ENCODE assay signal across 8 mouse cellular contexts in the genomic region with DNA sequence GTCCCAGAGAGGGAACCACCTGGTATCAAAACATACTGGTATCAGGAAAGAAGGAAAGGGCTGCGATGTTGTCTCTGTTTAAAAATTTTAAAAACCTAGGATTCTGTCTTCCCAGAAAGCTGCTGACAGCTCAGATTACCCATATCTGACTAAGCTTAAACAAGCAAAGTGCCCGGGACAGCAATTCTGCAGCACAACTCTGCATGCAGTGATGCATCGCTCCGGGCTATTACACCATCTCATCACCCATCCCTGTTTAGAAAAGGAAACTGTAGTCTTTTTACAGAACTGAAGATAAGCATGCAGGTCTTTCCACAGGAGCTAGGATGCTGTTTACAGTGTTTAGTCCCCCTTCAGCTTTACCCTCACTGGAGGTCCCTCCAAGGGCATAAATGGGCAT. TPM values are rescaled to one million over a fixed set of nuclear protein-coding genes. Genes with fewer than 3 reads are reported as not detected.
A peak's percentile ranks its signal among the peaks of the same experiment; 100 is the strongest.
DNase-seq lines count a peak whose midpoint lies in the region; ATAC-seq and TF ChIP-seq lines count a peak whose summit lies in the region.

No protein-coding gene starts in this region.

- H3K27me3 ChIP-seq in kidney, postnatal 0 days (ENCODE audit: insufficient read depth, low read length), result no peaks in the 10 kb centered on the region
- no peaks in the 10 kb centered on the region for H3K27me3 ChIP-seq in embryonic facial prominence, embryonic 11.5 days (ENCODE audit: control insufficient read depth, insufficient read depth, low read length)
- H3K27me3 ChIP-seq in hindbrain, embryonic 16.5 days (replicated peaks; ENCODE audit: control insufficient read depth, insufficient read depth, low read length), result no peaks in the 10 kb centered on the region
- H3K27me3 ChIP-seq in midbrain, embryonic 16.5 days (ENCODE audit: control insufficient read depth, insufficient read depth, low read depth, low read length), result no peaks in the 10 kb centered on the region

- peaks cover 13% of the 10 kb centered on the region for H3K4me1 ChIP-seq in kidney, postnatal 0 days (replicated peaks; ENCODE audit: insufficient read depth, low read length)
- H3K4me1 ChIP-seq in embryonic facial prominence, embryonic 11.5 days (ENCODE audit: control insufficient read depth, insufficient read depth, low read length), result no peaks in the 10 kb centered on the region; the same call in 1 of the 2 replicates
- H3K4me1 ChIP-seq in hindbrain, embryonic 16.5 days (ENCODE audit: control insufficient read depth, insufficient read depth, low read depth, low read length), result peaks cover 18% of the 10 kb centered on the region
- H3K4me1 ChIP-seq in midbrain, embryonic 16.5 days (ENCODE audit: control insufficient read depth, insufficient read depth, low read length), result peaks cover 30% of the 10 kb centered on the region

- no peaks in the 10 kb centered on the region for H3K9me3 ChIP-seq in kidney, postnatal 0 days (replicated peaks; ENCODE audit: low read length)
- H3K9me3 ChIP-seq in embryonic facial prominence, embryonic 11.5 days (replicated peaks; ENCODE audit: control insufficient read depth, low read length), result no peaks in the 10 kb centered on the region
- no peaks in the 10 kb centered on the region for H3K9me3 ChIP-seq in hindbrain, embryonic 16.5 days (ENCODE audit: control insufficient read depth, low read length)
- H3K9me3 ChIP-seq in midbrain, embryonic 16.5 days (replicated peaks; ENCODE audit: control insufficient read depth, low read length, poor library complexity, severe bottlenecking), result no peaks in the 10 kb centered on the region

- ATAC-seq in kidney, postnatal 0 days (replicated peaks; ENCODE audit: low FRiP score, low read depth), result no peak
- no peak for ATAC-seq in embryonic facial prominence, embryonic 11.5 days (replicated peaks; ENCODE audit: insufficient number of reproducible peaks, low FRiP score, low TSS enrichment, low read depth)
- ATAC-seq in hindbrain, embryonic 16.5 days, result no peak
- ATAC-seq in midbrain, embryonic 16.5 days, result no peak

- 73% methylated on average over 4 of the region's 4 CpGs for WGBS in kidney, postnatal 0 days
- 82% methylated on average over 4 of the region's 4 CpGs for WGBS in embryonic facial prominence, embryonic 11.5 days
- WGBS in hindbrain, embryonic 16.5 days, result 91% methylated on average over 4 of the region's 4 CpGs
- 94% methylated on average over 4 of the region's 4 CpGs for WGBS in midbrain, embryonic 16.5 days

- H3K36me3 ChIP-seq in kidney, postnatal 0 days (ENCODE audit: insufficient read depth, low read length), result 0 out of 2 replicates have a peak, but pooled peaks cover 4% of the 10 kb centered on the region
- no peaks in the 10 kb centered on the region for H3K36me3 ChIP-seq in embryonic facial prominence, embryonic 11.5 days (replicated peaks; ENCODE audit: control insufficient read depth, insufficient read depth, low read depth, low read length)
- H3K36me3 ChIP-seq in hindbrain, embryonic 16.5 days (ENCODE audit: control insufficient read depth, insufficient read depth, low read length), result no peaks in the 10 kb centered on the region
- H3K36me3 ChIP-seq in midbrain, embryonic 16.5 days (ENCODE audit: control insufficient read depth, insufficient read depth, low read length), result no peaks in the 10 kb centered on the region

- H3K27ac ChIP-seq in kidney, postnatal 0 days, result no peak overlapping the region
- H3K27ac ChIP-seq in embryonic facial prominence, embryonic 11.5 days (replicated peaks; ENCODE audit: low read depth, low read length), result no peak overlapping the region
- no peak overlapping the region for H3K27ac ChIP-seq in hindbrain, embryonic 16.5 days (ENCODE audit: low read depth, low read length)
- H3K27ac ChIP-seq in midbrain, embryonic 16.5 days (ENCODE audit: low read length), result no peak overlapping the region

- no peak for TF ChIP-seq CTCF in kidney, postnatal 0 days (IDR thresholded peaks at IDR 0.05; ENCODE audit: low read depth)

- DNase-seq in kidney, postnatal 0 days (ENCODE audit: low spot score), result no peak
- no peak for DNase-seq in kidney, postnatal 4 days
- DNase-seq in embryonic facial prominence, embryonic 11.5 days (ENCODE audit: low spot score), result no peak
- no peak for DNase-seq in layer of hippocampus, adult 11-12 months (ENCODE audit: low spot score)
- no peak for DNase-seq in frontal cortex, postnatal 36 days (ENCODE audit: low spot score in 2 of 2)
- DNase-seq in lung, postnatal 25 days (ENCODE audit: low spot score), result no peak

- peak overlapping the region; percentile 67; the same call in 1 of the 2 replicates for H3K9ac ChIP-seq in kidney, postnatal 0 days (ENCODE audit: low read depth, low read length)
- H3K9ac ChIP-seq in embryonic facial prominence, embryonic 11.5 days (replicated peaks; ENCODE audit: low read length), result peak overlapping the region; percentile 2; the same call in 1 of the 2 replicates
- peak overlapping the region; percentile 92; the same call in 1 of the 2 replicates for H3K9ac ChIP-seq in hindbrain, embryonic 16.5 days (ENCODE audit: low read depth, low read length)
- peak overlapping the region; percentile 84 for H3K9ac ChIP-seq in midbrain, embryonic 16.5 days (ENCODE audit: low read depth, low read length)

- no peak overlapping the region for H3K4me3 ChIP-seq in kidney, postnatal 0 days (replicated peaks; ENCODE audit: low read depth, low read length)
- no peak overlapping the region for H3K4me3 ChIP-seq in embryonic facial prominence, embryonic 11.5 days (ENCODE audit: low read depth, low read length)
- peak overlapping the region; percentile 91 for H3K4me3 ChIP-seq in hindbrain, embryonic 16.5 days (ENCODE audit: low read length)
- H3K4me3 ChIP-seq in midbrain, embryonic 16.5 days (ENCODE audit: low read depth, low read length), result peak overlapping the region; percentile 84; the same call in 1 of the 2 replicates

- 0 out of 2 replicates have a peak overlapping the region, but pooled peaks have one; percentile 78 for H3K4me2 ChIP-seq in kidney, postnatal 0 days (ENCODE audit: low read length)
- H3K4me2 ChIP-seq in embryonic facial prominence, embryonic 11.5 days (ENCODE audit: low read depth, low read length), result peak overlapping the region; percentile 23; the same call in 1 of the 2 replicates
- peak overlapping the region; percentile 67 for H3K4me2 ChIP-seq in hindbrain, embryonic 16.5 days (ENCODE audit: low read length)
- peak overlapping the region; percentile 73 for H3K4me2 ChIP-seq in midbrain, embryonic 16.5 days (ENCODE audit: low read length)

RNA-seq across cellular contexts. Expression of gene Mapk8ip3, which starts 1.9 kb away (rescaled TPM):
- 12.7 and 13.7 TPM in 2 replicates for polyA plus RNA-seq in kidney, postnatal 0 days (2015; fragmentation: Nextera tagmentation; extraction: Ambion mirVana)
- polyA plus RNA-seq in embryonic facial prominence, embryonic 11.5 days (2014; fragmentation: Nextera tagmentation; extraction: Ambion mirVana), result 22.9 and 26.2 TPM in 2 replicates
- 90.0 and 102 TPM in 2 replicates for polyA plus RNA-seq in hindbrain, embryonic 16.5 days (2015; fragmentation: Nextera tagmentation; extraction: Ambion mirVana)
- 100 and 104 TPM in 2 replicates for polyA plus RNA-seq in midbrain, embryonic 16.5 days (2015; fragmentation: Nextera tagmentation; extraction: Ambion mirVana)

RNA-seq across cellular contexts. Expression of gene Jpt2, which starts 25.6 kb away (rescaled TPM):
- polyA plus RNA-seq in kidney, postnatal 0 days (2015; fragmentation: Nextera tagmentation; extraction: Ambion mirVana), result 95.0 and 108 TPM in 2 replicates
- 245 and 249 TPM in 2 replicates for polyA plus RNA-seq in embryonic facial prominence, embryonic 11.5 days (2014; fragmentation: Nextera tagmentation; extraction: Ambion mirVana)
- 82.9 and 97.9 TPM in 2 replicates for polyA plus RNA-seq in hindbrain, embryonic 16.5 days (2015; fragmentation: Nextera tagmentation; extraction: Ambion mirVana)
- polyA plus RNA-seq in midbrain, embryonic 16.5 days (2015; fragmentation: Nextera tagmentation; extraction: Ambion mirVana), result 86.2 and 100 TPM in 2 replicates

RNA-seq across cellular contexts. Expression of gene Nme3, which starts 38.6 kb away (rescaled TPM):
- polyA plus RNA-seq in kidney, postnatal 0 days (2015; fragmentation: Nextera tagmentation; extraction: Ambion mirVana), result 87.1 and 93.1 TPM in 2 replicates
- polyA plus RNA-seq in embryonic facial prominence, embryonic 11.5 days (2014; fragmentation: Nextera tagmentation; extraction: Ambion mirVana), result 49.4 and 52.8 TPM in 2 replicates
- polyA plus RNA-seq in hindbrain, embryonic 16.5 days (2015; fragmentation: Nextera tagmentation; extraction: Ambion mirVana), result 88.2 and 99.9 TPM in 2 replicates
- polyA plus RNA-seq in midbrain, embryonic 16.5 days (2015; fragmentation: Nextera tagmentation; extraction: Ambion mirVana), result 79.7 and 88.6 TPM in 2 replicates

RNA-seq across cellular contexts. Expression of gene Mrps34, which starts 40.0 kb away (rescaled TPM):
- polyA plus RNA-seq in kidney, postnatal 0 days (2015; fragmentation: Nextera tagmentation; extraction: Ambion mirVana), result 141 TPM in 2 replicates
- 68.6 and 84.7 TPM in 2 replicates for polyA plus RNA-seq in embryonic facial prominence, embryonic 11.5 days (2014; fragmentation: Nextera tagmentation; extraction: Ambion mirVana)
- polyA plus RNA-seq in hindbrain, embryonic 16.5 days (2015; fragmentation: Nextera tagmentation; extraction: Ambion mirVana), result 85.3 and 89.0 TPM in 2 replicates
- 72.9 and 77.2 TPM in 2 replicates for polyA plus RNA-seq in midbrain, embryonic 16.5 days (2015; fragmentation: Nextera tagmentation; extraction: Ambion mirVana)

RNA-seq across cellular contexts. Expression of gene Eme2, which starts 40.0 kb away (rescaled TPM):
- polyA plus RNA-seq in kidney, postnatal 0 days (2015; fragmentation: Nextera tagmentation; extraction: Ambion mirVana), result 29.5 and 29.6 TPM in 2 replicates
- polyA plus RNA-seq in embryonic facial prominence, embryonic 11.5 days (2014; fragmentation: Nextera tagmentation; extraction: Ambion mirVana), result 15.9 and 18.2 TPM in 2 replicates
- 30.1 and 30.2 TPM in 2 replicates for polyA plus RNA-seq in hindbrain, embryonic 16.5 days (2015; fragmentation: Nextera tagmentation; extraction: Ambion mirVana)
- polyA plus RNA-seq in midbrain, embryonic 16.5 days (2015; fragmentation: Nextera tagmentation; extraction: Ambion mirVana), result 28.6 and 28.8 TPM in 2 replicates

Comparison
In these comparisons a context has a peak if more than half of its experiments do, and no peak if none do; other contexts are left out.
1. H3K4me2 ChIP-seq: peak in every context shown above with its lines; median percentile 78 in kidney, postnatal 0 days; 73 in midbrain, embryonic 16.5 days; 67 in hindbrain, embryonic 16.5 days; 23 in embryonic facial prominence, embryonic 11.5 days.
2. H3K4me3 ChIP-seq: peak in hindbrain, embryonic 16.5 days (single experiment) and midbrain, embryonic 16.5 days (single experiment); none in kidney, postnatal 0 days (single experiment) and embryonic facial prominence, embryonic 11.5 days (single experiment).
3. H3K9ac ChIP-seq: peak in every context shown above with its lines; median percentile 92 in hindbrain, embryonic 16.5 days; 84 in midbrain, embryonic 16.5 days; 67 in kidney, postnatal 0 days; 2 in embryonic facial prominence, embryonic 11.5 days.